Mouse (Mus musculus) cortical plate, adult 2 months (tissue): Measurements from ENCODE around the gene Usp46. TPM values are rescaled to one million over a fixed set of nuclear protein-coding genes. Genes with fewer than 3 reads are reported as not detected.

Experiments used
- H3K27ac ChIP-seq: fragments of 200-500 bp; 2 replicates; pipeline ENCODE4 v1.5.1; 2012; ENCODE audit warnings: low read length, control low read depth, inconsistent platforms; ENCODE audit not compliant: insufficient read depth
- H3K4me1 ChIP-seq: fragments of 200-500 bp; 2 replicates; pipeline ENCODE4 v1.6.1; 2011; ENCODE audit warnings: low read length; ENCODE audit not compliant: control insufficient read depth, insufficient read depth
- H3K4me3 ChIP-seq: fragments of 200-500 bp; 2 replicates; pipeline ENCODE4 v1.5.1; 2011; ENCODE audit warnings: mild to moderate bottlenecking, low read length, control low read depth; ENCODE audit not compliant: insufficient read depth
- CTCF ChIP-seq: fragments of 200-500 bp; IDR thresholded peaks from 2 replicates; pipeline ENCODE4 v1.5.1; 2011; ENCODE audit warnings: mild to moderate bottlenecking, control low read depth, low read length; ENCODE audit not compliant: insufficient read depth; ENCODE audit errors: extremely low read depth
- POLR2A ChIP-seq: fragments of 200-500 bp; IDR thresholded peaks from 2 replicates; pipeline ENCODE4 v1.6.1; 2011; ENCODE audit warnings: mild to moderate bottlenecking, low read length, control low read depth; ENCODE audit not compliant: insufficient read depth; ENCODE audit errors: extremely low read depth
- polyA plus RNA-seq: library from polyadenylated mRNA; depleted of rRNA; stranded (reverse); fragments of >200 nt; gene quantifications from 2 replicates; pipeline ENCODE4 v1.2.3, GENCODE M21; 2012

The Usp46 gene
- polyA plus RNA-seq, 1 experiment = 49.3 TPM

DNA sequence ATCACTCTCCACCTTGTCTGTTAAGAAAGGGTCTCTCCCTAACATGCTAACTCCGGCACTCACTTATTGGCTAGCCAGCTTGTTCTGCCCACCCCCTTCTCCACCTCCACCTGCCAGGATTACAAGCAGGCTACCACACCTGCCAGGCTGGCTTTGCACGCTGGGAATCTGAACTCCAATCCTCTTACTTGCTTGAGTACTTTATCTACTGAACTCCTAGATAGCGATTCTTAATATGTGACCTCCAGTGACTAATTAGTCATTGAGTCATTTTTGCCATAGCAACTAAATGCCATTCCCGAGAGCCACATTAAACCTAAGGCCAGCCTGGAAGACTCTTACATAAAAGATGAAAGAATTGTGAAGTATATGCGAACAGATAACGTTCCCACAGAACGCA, 38.4 kb downstream of the Usp46 start:
- Histone ChIP-seq H3K4me3 (no peak overlapping the region), H3K27ac (no peak overlapping the region), H3K4me1 (peaks cover 13% of the 10 kb centered on the region)
- no peak for TF ChIP-seq CTCF
- TF ChIP-seq POLR2A = no peak

DNA sequence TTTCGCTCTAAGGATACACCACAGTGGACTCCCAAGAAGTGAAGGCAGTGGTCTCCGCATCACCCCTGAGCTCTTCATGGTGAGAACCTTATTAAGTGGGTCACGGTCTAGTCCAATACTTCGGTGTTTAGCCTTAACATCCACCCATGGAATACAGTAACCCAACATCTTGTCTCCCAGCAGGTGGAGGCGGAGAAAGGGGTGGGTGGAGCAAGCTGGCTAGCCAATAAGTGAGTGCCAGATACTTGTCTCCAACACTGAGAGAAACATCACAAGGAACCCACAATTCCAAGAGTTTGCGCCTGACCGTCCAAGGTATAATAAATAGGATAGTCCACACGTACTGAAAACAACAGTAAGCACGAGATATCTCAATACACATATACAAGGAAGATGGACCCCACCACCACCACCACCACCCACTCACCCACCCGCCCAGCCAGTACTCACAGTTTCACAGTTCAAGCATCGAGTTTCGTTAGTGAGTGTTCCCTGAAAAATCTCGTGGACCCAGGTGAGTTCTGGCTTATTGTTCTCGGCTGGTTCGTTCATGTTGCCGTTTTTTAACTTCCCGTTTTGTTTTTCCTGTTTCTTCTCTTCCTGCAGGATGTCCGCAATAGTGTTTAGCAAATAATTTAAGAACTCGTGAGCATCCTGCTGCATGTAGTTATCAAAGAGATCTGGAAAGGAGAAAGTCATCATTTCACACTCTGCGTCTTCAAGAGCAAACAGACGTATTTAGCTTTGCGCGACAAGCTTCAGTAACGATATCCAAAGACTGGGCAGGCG, 39.3 kb downstream of the Usp46 start:
- Histone ChIP-seq H3K4me1 (peaks cover 13% of the 10 kb centered on the region), H3K27ac (no peak overlapping the region), H3K4me3 (no peak overlapping the region)
- no peak for TF ChIP-seq POLR2A
- no peak for TF ChIP-seq CTCF

DNA sequence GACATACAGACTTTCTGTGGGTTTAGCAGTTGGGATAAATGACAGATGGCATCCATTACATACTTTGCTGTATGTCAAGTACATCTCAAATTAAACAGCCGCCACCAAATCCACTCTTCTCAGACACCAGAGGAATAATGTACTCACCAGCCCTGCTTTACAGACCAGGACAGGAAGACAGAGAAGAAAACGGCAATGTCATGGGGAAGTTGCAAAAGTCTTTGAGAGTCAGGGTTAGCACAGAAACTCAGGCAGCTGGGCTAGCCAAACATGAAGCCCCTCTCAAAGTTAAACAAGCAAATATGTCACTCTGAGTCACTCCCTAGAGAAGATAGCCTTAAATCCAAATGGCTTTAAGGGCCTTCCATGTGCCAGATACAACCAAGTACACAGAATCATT, 40.0 kb downstream of the Usp46 start:
- Histone ChIP-seq H3K4me1 (peaks cover 13% of the 10 kb centered on the region), H3K27ac (no peak overlapping the region)
- TF ChIP-seq POLR2A (no peak), CTCF (no peak)

DNA sequence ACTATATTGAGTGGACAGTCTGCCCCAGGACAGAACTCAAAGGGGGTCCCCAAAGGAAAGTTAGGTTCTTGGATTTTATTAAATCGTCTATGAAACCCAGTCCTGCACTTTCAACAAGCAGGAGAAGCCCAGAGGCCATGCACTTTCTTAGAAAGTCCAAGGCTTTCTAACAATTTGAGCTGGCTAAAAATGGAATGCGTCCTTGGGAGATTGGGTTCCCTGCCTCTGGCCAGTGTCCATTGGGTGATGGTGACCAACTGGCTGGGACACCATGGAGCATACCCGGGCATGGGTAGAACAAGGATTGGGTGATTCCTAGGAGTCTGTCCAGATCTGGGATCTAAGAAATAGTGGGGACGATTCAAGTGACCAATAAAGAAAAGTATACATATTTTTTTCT, 47.7 kb downstream of the Usp46 start:
- Histone ChIP-seq H3K27ac (no peak overlapping the region), H3K4me1 (peaks cover 10% of the 10 kb centered on the region), H3K4me3 (no peak overlapping the region)
- TF ChIP-seq CTCF (no peak), POLR2A (no peak)

More for the DNA sequence above, 40.0 kb downstream of the Usp46 start:
- H3K4me3 ChIP-seq = no peak overlapping the region

DNA sequence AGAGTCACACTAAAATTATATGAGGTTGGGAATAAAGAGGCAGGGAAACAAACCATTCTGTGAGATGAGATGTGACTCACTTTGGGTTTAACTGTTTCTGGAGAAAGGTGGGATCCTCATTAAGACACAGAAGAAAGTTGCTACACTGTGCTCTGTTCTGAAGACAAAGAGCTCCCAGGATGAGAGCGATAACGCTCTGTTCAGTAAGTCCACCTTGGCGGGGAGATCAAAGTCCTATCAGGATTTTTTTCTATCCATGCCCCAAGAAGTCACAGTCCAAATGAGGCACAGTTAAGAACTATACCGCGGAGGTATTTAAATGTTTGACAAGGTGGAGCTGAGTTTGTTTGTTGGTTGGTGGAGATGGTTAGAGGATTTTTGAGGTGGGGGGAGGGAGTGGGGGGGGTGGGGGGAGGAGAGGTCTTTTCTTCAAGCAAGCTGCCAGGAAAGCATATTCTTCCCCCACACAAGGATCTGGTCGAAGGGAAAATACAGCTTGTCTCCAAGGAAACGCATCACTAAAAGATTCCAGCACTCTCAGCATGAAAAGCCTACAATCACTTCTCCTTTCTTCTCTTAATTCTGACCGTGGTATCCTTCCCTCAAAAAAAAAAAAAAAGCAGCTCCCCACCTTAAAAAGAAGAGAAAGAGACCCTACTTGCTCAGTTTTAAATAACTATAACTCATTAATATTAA, 49.2 kb downstream of the Usp46 start:
- Histone ChIP-seq H3K4me1 (peaks cover 5% of the 10 kb centered on the region), H3K27ac (0 out of 2 replicates have a peak overlapping the region, but pooled peaks have one; percentile 52), H3K4me3 (no peak overlapping the region)
- TF ChIP-seq POLR2A = no peak
- no peak for TF ChIP-seq CTCF

DNA sequence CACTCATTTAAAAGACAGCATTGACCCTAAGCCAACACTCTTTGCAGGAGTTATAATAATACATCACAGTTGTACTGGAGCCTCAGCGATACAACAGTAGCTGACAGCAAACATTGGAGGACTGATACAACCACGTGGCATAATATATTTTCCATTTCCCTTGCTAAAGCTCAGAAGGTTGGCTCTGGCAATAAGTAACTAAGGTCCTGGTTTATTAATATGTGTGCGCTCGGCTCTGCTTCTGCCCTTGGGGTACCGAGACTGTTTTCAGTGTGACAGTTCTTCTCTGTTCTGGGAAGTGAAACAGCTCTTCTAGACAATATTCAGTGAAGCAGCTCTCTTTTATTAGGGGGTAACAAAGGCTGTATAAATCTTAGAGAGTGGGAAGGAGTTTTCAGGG, 50.7 kb downstream of the Usp46 start:
- TF ChIP-seq POLR2A (no peak), CTCF (no peak)
- Histone ChIP-seq H3K4me1 (peaks cover 5% of the 10 kb centered on the region), H3K27ac (no peak overlapping the region), H3K4me3 (no peak overlapping the region)

DNA sequence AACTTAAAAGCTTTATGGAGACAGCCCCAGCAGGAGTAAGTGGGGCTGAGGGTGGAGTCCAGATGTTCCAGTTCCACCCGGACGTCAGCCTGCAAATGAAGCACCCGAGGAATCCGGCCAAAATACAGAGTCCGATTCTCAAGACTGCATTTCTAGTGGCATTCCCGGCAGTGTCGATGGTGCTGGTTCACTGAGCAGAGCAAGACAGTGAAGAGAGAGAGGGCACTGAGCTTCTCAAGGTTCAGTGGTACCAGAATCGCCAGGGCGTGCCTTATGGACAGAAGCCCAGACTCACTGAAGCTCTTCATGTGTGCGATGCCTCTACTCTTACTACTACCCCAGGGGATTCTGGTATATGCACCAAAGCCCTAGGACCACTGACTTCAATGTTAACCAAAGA, 56.6 kb downstream of the Usp46 start:
- TF ChIP-seq POLR2A = no peak
- no peak for TF ChIP-seq CTCF
- no peak overlapping the region for H3K27ac ChIP-seq
- H3K4me3 ChIP-seq = no peak overlapping the region
- H3K4me1 ChIP-seq = no peaks in the 10 kb centered on the region

DNA sequence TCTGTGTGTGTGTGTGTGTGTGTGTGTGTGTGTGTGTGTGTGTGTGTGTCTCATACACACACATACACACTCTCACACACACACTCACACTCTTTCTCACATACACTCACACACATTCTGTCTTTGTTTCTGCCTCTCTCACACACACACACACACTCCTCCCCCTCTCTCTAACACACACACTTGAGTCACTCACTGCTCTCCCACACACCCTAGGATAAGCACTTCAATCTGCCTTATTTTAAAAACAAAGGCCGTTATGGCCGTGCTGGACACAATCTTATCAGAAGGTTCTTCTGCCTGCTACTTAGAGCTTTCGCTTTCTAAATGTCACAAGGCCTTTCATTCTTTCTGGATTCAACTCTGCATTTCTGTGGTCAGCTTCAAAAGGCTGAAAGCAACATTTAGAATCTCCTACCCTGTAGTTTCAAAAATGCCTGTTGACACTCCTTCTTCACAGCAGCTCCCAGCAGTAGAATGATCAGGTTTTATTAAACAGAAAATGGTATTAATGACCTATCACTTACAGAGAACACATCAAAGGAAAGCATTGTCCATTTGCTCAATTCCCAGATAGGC, 60.6 kb downstream of the Usp46 start:
- H3K4me3 ChIP-seq = no peak overlapping the region
- H3K27ac ChIP-seq = no peak overlapping the region
- no peaks in the 10 kb centered on the region for H3K4me1 ChIP-seq
- TF ChIP-seq CTCF (no peak), POLR2A (no peak)

DNA sequence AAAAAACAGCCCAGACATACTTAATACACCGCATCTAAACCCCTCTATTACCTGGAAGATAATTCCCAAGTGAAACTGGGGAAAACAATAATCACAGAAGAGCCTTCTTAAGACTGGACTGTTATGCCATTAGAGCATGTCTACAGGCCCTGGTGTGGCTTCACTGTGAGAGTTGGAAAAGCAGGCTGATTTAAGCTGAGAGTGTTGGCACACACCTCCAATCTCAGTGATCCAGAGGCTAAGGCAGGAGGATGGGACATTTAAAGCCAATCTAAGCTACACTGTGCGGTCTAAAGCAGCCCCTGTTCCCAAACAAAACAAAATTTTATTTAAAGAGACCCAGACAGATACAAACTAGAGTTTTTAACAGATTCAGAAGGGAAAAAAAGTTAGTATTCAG, 62.3 kb downstream of the Usp46 start:
- TF ChIP-seq POLR2A (no peak), CTCF (no peak)
- Histone ChIP-seq H3K4me1 (no peaks in the 10 kb centered on the region), H3K27ac (no peak overlapping the region), H3K4me3 (no peak overlapping the region)
